Mouse (Mus musculus) inflammation-experienced regulatory T-cells, adult 6 months (primary cell): ENCODE results near the gene Eml4. TPM values are rescaled to one million over a fixed set of nuclear protein-coding genes. Genes with fewer than 3 reads are reported as not detected.

Source experiments
- ATAC-seq: one replicate; pipeline ENCODE4 v1.8.0; 2017
- polyA plus RNA-seq, 3 experiments: library from polyadenylated mRNA; unstranded; fragments of 100-300 nt; shearing (Covaris generic); gene quantifications; one replicate each; pipeline ENCODE4 v1.2.1; 2017

Eml4 gene
- polyA plus RNA-seq, 3 experiments from 2014 or later, result 13.1 to 20.9 (median 19.4) TPM

DNA sequence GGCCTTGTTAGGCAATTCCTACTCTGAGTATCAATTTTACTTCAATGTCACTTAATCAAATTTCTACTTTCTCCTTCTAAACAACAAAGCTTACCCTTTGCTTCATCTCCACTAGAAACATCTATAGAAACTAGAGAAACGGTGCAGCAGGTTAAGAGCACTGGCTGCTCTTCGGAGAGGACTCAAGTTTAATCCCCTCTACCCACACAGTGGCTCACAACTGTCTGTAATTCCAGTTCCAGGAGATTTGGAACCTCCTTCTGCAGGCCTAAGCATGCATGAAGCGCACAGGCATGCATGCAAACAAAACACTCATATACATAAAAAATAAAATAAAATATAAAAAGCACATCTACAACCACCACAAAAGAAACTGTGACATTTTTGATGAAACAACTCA is 161.4 kb downstream of the Eml4 start:
- ATAC-seq, result no peak

DNA sequence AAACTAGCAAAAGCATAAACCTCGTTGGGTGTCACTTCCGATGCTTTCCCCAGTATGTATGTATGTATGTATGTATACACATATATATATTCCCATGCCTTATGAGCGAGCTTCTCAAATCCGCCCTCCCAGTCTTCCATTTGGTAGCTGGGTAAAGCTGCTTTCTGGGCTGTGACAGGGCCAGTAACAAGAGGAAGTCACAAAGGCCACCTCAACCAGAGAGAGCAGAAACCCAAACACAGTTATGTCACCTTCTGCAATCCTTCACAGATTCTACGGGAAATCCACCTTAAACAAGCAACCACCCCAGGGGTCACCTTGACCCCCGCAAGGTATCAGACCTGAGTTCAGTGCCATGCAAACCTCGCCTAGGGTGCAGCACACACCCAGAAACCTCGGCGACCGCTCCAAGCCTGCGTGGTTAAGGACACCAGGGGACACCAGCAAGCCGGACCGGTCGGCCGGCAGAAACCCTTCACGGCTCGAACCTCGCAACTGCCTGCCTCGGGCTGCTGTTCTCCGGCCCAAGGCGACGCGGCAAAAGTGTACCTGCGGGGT is 163.0 kb downstream of the Eml4 start:
- ATAC-seq, result peak; percentile 11

DNA sequence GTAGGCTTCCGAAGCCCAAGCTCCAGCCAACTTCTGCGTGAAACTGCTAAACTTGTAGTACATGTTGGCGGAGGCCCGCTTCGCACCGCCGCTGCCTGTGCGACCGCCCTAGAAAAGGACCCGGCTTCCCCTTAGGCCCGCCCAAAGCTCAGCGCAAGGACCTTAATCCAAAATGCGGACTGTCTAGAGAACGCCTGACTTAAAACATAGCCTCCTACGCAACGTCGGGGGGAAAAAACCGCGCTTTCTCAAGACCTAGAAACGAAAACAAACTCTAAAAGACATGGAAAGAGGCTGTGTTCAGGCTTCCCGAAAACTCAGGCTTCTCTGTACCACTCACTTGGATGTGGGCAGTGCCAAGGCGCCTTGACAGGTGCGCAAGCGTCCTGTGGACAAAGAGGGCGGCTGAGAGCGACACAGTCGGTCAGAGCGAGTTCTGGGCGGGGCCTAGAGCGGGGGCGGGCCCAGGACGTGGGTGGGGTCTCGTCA is 163.5 kb downstream of the Eml4 start:
- ATAC-seq, result peak; percentile 96

DNA sequence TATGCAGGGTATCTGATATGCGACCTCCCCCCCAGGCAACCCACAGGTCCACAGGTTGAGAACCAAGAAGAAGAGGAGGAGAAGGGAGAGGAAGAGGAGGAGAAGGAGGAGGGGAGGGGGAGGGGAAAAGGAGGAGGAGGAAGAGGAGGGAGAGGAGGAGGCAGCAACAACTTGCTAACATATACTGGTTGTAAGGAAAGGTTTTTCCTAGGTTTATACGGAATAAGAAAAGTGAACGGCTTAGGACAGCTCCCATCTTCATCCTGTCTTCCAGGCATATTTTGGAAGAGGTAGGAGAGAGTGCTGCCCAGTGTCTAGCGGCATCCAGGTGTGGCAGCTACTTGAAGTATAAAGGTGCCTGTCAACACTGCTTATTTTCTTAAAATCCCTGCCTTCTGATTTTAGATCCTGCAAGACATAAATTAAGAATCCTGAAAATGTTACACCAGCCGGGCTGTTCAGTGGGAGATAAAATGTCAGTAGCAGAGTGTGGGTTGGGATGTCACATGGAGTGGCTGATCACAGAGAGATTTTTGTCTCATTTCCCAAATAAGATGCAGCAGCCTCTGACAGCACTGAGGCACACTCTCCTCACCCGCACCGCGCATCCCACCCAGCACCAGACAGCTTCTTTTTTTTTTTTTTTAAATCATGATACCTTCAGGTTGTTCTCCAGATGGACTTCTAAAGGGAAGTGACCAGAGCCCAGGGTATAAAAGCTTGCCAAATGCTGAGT is 166.7 kb downstream of the Eml4 start, which contains the start of gene Cox7a2l:
Gene Cox7a2l (minus strand): TSS at position 51 of the 736 bp plus-strand sequence.
- no peak for ATAC-seq

DNA sequence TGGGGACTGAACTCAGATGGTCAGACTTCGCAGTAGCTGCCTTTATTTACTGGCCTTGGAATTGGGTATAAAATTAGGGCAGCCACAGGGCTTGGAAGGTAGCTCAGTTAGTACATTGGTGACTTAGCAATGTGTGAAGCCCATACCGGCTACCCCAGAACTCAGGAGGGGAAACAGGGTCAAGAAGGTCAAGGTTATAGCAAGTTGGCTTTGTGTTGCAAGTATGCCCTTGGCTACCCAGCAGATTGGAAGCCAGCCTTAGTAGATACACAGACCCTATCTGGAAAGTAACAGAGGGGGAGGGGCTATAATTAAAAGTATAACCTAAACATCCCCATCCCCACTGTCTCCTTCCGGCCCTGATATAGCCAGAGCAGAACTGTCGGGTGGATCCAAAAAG is 171.2 kb downstream of the Eml4 start:
- no peak for ATAC-seq

DNA sequence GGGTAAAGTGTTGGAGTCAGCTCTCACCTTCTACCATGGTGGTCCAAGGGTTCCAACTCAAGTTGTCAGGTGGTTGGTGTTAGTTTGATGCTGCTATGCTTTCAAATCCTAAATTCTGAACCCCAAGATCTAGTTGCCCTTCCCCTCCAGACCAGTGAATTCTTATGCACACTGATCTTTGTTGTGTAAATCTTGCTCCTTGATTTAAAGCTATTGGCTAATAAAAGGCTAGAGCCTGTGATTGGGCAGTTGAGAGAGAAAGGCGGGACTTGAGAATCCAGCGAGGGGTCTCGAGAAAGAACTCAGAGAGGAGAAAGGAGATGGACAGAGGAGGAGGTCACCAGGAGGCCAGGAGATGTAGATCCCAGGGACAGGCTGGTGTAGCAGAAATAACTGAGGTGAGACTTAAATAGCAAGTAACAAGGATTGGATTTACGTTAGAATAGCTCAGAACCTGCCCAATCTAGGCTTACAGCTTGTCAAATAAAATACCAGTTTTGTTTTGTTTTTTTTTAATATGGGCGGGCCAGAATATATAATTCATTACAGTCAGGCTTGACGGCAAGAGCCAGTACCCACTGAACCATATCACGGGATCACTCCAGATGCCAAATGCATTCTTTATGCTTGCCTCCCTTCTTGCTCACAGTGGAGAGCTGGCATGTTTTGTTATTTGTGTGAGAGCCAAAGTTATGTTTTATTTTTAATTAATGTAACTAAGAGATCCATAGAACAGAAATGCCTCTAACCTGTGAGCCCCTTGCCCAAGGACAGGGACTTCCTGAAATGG is 172.1 kb downstream of the Eml4 start:
- ATAC-seq, result no peak

DNA sequence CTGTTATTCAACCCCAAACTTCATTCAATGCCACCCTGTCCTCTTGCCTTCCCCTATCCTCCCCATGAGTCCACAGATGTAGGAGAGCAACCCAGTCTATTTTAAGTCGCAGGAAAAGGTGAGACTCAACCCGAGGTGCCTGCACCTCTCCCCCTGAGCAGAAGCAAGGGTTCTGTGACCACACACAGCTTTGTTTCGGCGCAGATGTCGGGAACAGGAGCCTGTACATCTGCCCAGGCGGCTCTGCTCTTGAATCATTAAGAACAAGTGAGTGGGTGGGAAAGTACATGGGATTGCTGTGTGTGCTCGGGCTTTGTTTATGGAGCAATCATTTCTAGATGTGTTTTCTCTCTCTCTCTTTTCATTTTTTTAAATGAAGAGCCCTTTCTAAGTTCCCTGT is 174.0 kb downstream of the Eml4 start:
- ATAC-seq, result no peak

DNA sequence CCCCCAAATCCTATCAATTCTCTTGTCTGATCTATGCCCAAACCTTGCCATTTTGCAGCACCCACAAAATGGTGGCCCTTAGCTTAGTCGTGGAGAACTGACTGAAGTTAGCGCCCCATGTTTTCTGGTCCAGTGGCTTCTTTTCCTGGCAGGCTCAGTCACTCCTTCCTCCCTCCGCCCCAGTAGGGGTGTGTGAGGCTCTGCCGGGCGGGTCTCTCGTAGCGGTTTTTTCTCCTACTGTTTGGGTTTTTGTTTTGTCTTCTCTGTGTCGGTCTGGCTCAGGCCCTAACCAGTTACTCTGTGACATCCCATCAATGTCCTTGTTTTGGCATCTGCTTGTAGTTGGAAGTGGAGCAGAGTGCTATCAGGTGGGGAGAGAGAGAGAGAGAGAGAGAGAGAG is 174.9 kb downstream of the Eml4 start:
- ATAC-seq, result no peak

DNA sequence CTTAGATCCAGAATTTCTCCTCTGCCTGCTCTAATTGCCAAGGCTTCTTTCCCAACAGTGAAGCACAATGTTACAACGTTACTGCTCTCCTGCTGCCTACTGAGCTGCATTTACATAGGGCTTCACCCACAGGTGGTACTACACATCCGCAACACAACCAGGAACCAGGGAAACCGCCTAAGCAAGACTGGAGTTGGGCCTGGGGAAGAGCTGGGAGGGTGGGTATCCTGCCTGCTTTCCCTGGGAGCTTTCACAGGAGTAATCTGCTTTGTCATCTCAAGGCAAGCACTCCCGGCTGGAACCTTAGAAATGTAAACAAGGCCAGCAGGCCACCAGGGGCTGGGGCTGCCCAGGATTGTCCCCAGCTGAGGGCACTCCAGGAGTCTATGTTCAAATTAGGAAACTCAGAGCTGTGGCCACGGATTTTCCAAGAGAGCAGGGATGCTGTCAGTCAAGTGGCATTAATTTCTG is 175.4 kb downstream of the Eml4 start:
- ATAC-seq, result no peak

DNA sequence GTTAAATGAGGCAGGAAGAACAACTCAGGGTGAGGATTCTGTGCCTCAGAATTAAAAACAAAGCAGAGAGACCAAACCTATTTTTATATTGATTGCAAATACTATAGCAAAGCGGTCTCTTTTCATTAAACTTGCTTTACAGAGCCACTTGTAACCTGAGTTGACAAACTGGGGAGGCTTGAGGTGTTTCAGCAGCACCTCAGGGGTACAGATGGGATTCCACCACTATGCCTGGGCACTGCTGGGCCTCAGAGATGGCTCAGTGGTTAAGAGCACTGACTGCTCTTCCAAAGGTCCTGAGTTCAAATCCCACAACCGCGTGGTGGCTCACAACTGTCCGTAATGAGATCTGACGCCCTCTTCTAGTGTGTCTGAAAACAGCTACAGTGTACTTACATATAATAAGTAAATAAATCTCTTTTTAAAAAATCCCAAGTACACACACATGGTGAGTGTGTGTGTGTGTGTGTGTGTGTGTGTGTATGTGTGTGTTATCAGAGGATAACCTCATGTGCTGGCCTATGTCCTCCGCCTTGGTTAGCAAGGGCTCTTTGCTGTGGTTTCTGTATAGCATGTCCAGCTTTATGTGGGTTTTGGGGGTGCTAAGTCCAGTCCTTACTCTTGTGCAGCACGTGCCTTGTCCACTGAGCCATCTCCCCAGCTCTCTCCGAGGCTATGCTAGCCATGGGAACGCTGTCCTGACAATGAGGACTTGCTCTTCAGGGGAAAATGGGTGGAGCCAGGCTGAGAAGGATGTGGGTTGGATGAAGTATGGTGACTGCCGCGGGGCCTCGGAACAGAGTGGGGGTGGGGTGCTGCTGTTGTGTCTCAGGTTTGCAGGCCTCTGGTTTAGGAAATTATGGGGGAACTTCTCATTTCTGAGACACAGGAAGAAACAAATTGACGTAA is 176.1 kb downstream of the Eml4 start:
- peak; percentile 99 for ATAC-seq

DNA sequence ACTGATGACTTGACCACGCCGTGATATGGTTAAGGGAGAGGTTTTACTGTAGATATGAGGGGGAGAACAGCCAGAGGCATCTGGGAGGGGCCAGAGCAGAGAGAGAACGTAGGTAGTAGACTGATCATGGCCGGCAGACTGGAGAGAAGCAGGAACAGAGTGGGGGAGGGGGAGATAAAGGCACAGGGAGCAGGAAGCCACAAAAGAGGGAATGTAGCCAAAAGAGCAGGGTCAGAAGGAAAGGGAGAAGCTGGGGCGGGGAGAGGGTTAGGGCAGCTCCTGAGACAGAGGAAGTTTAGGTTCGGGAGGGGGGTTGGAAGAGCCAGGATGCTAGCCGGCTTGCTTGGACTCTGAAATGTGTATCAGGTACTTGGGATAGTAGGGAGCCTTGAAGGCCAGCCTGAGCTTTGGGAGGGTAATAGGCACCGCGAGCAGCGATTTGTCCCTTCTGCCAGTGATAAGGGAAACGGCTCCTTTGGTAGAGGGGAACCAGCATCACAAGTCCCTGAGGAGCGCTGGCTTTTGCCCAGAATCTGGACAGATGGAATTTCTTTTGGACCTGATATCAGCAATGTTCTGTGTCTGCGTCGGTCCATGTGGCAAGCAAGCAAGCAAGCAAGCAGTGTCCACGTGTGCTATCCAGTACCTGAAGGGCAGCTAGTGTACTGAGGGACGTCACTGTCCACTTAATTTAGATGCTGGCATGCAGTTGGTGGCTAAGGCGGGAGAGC is 177.1 kb downstream of the Eml4 start:
- ATAC-seq, result peak; percentile 26

Other genes with a start within 250 kb of the Eml4 start
- under 1 TPM in 2 of 3 experiments, not detected in 1; 0.67 to 0.78 TPM for gene Pkdcc, start 135.6 kb upstream of the Eml4 start, polyA plus RNA-seq
- 100 to 1,000 TPM; 353 to 565 (median 539) TPM for gene Cox7a2l, start 166.4 kb downstream of the Eml4 start, polyA plus RNA-seq